Mouse (Mus musculus) thymus, postnatal 10 days (tissue): ENCODE measurements around the gene Bcor.

Experiments
- DNase-seq, 2 experiments: peaks; one replicate each; pipeline ENCODE4 v3.0.0; 2021; ENCODE audit warnings: low spot score in 2 of 2

Bcor gene

DNA sequence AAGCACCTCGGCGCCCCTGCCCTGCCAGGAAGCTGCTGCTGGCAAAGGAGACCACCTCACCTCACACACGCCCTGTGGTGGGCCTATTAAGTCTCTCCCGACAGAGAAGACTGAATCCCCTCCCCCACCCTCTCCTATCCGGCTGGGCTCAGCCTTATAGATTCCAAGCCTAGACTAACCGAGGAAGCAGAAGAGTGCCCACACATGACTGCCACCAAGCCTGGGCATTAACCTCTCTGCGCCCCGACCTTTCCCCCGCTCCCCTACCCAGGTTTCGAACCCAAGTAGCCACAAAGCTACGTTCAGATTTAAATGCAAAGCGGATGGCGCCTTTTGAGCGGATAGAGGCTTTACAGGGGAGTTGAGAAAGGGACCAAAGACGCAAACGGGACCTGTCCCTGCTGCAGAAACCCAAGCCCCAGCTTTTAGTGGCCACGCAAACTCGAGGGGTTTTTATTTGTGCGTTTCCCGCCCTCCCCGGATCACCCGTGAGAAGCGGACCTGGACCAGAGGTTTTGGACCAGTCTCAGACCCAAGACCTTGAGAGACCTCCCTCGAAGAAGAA lies 33.0 kb downstream of the Bcor start:
- no peak for DNase-seq

- DNase-seq, result no peak
Measured at GRCm38 (mm10) chrX:12126408-12127105, 33.6 kb downstream of the Bcor start.

GRCm38 (mm10) chrX:12124571-12124970 lies 35.6 kb downstream of the Bcor start:
- no peak for DNase-seq

DNA sequence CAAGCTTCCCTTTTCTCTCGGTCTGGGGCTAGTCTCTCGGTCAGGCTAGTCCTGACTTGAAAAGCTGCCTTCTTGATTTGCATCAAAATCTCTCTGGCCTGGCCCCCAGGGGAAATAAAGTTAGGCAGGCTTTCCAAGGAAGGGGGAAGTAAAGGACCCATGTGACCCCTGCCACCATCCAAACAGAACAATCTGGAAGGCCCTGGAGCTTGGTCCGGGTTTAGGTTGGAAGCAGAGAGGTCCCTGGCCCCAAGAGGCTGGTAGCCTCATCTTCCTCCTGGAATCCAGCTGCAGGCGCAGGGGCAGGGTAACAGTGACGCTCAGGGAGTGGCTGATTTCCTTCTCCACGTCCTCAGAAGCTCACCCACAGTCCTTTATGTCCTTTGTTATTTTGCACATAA lies 36.5 kb downstream of the Bcor start:
- no peak for DNase-seq

- DNase-seq, result no peak
Measured at GRCm38 (mm10) chrX:12122594-12123331, 37.4 kb downstream of the Bcor start.

- DNase-seq, result no peak
Measured at GRCm38 (mm10) chrX:12119476-12119875, 40.7 kb downstream of the Bcor start.

DNA sequence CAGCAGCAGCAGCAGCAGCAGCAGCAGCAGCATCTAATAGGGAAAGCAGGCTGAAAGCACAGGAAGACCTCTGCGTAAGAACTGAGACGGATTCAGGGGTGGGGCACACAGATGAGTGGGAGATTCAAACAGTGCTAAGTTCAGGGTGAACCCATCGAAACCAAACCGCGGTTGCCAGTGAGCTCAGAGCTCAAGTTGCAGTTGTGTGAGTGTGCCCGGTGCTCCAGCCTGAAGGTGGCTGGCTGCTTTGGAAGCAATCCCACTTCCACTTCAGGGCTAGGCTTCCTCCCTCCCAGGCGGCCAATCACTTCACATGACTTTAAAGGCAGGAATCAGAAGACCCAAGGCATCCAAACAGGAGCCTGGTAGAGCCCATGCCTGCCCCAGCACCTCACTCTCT lies 44.0 kb downstream of the Bcor start:
- DNase-seq, result no peak

DNA sequence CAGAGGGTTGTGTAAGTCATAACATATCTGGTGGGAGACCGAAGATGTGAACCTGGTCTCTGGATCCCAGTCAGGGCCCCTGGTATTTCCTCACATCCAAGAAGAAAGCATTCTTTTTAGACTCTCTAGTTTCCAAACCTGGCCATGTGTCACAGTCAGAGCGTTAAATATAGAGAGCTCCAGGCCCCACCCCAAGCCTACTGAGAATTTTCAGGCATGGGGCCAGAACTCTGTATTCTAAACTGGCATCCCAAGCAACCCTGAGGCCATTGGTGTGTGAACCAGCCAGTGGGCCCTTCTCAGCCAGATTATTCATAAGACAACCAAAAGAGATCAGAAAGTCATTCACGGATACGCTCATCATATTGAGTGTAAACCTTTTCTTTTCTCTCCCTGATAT lies 48.0 kb downstream of the Bcor start:
- DNase-seq, result no peak

DNA sequence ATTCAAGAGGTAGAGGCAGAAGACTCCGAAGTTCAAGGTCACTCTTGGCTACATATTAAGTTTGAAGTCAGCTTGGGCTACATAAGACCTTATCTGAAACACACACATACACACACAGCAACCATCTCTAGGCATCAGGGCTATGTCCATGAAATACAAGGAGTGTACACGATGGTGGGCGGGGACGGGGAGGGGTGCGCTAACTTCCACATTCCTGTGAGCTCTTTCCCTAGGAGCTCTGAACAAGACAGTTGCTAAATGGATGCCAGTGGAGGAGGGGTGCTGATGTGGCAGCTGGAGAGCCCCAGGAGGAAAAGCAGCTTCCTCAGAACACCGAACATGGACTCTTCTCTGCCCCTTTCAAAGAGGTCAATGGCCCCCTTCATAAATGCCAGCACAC lies 49.6 kb downstream of the Bcor start:
- no peak for DNase-seq

GRCm38 (mm10) chrX:12105358-12105757 lies 54.8 kb downstream of the Bcor start:
- no peak for DNase-seq

DNA sequence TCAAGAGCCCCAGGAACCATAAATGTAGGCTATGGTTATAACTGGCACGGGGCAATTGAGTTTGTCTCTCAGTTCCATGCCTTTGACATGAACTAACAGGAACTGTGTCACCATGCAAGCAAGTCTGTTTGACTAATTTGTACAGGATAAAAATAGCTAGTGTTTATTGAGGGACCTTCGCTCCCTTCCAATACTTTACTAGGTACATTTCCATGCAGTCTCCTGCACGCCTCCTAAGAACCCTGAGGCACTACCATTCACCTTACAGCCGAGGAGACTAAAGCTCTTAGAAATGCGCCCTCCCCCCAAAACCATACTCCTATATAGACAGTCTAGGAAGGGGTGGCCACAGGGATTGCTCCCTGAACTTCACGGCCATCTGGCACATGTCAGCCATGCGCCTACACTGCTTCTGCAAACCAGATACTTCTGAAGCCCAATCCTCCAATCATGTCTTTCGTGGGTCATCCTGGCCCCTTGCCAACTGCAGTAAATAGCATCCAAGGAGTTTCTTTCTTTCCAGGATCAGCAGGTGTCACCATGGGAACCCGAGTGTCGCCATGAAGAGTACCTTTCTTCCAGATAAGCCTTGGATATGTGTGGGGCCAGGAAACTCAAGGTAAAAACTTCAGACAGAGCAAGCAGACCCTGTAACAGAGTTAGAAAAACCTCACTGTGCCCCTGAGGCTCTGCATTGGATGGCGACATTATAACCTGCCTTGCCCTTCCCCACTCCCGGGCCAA lies 63.2 kb downstream of the Bcor start:
- DNase-seq, result no peak

DNA sequence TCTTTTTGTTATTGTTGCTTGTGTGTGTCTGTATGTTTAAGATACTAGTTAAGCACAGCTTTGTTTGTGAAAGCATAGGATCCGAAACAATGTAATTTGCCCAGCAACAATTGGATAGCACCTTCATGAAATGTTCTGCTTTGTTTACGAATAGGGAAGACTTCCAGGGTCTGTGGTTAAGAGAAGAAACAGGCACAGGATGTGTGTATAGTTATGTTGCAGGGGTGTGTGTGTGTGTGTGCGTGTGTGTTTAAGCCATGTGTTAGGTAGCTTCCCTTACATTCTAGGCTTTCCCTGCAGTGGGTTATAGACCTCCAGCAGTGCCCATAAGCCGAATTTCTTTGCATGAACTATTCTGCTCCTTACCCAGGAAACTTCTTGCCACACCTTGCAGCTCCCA lies 66.8 kb downstream of the Bcor start:
- DNase-seq, result no peak

DNA sequence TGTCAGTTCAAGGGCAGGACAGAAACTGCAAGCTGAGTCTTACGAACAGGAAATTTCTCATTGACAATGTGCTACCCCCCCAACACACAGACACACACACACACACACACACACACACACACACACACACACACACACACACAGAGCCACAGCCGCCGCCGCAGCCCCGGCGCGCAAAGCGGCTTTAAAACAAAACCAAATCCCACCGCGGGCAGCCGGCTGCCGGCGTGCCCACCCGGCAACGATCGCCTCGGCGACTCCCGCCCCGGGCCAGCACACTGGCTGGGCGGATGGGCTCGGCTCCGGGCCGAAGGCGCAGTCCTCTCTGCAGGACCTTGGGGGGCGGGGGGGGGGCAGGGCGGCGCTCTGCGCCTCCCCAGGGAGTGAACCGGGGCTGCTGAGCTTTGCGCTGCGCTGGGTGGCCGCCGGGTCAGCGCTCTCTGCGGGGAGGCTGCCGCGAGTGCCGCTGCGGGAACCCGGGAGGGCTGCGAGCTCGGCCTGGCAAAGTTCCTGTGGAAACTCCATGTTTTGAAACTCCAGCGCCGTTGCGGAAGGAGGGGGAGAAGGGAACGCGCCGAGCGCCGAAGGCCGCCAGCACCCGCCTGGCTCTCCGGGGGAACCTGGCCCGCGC lies 68.6 kb downstream of the Bcor start:
- DNase-seq, result peak in 1 of 2 experiments; percentile 25

DNA sequence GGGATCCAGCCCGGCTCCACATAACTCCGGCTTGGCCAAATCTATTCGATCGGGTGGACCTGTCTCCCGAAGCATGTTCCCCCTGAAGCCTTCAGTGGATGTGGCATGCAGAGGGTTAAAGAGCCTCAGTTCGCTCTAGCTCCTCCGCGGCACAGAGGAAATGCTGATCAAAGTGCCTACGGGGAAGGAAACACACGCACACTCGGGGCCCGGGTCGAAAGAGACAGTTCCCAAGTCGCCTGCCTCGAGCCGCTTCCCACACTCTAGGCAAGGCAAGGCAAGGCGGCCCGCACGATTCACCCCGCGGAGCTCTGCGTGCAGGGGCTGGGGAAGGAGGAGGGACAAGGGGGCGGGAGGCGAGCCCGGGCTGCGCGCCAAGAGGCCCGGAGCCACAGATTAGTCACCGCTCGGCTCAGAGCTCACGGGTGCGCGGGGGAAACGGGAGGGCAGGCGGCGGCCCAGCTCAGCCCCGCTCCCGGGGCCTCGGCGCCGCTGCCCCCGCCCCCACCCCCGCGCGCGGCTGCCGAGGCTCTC lies 69.2 kb downstream of the Bcor start:
- peak; percentile 61 to 62 for DNase-seq

GRCm38 (mm10) chrX:12090151-12090870 lies 69.8 kb downstream of the Bcor start:
- peak; percentile 12 to 16 for DNase-seq

- DNase-seq, result peak in 1 of 2 experiments; percentile 21
Measured at GRCm38 (mm10) chrX:12089353-12090081, 70.6 kb downstream of the Bcor start.

GRCm38 (mm10) chrX:12089027-12089340 lies 71.2 kb downstream of the Bcor start:
- DNase-seq, result peak in 1 of 2 experiments; percentile 26

GRCm38 (mm10) chrX:12088301-12089026 lies 71.7 kb downstream of the Bcor start:
- DNase-seq, result peak; percentile 60 to 63

DNA sequence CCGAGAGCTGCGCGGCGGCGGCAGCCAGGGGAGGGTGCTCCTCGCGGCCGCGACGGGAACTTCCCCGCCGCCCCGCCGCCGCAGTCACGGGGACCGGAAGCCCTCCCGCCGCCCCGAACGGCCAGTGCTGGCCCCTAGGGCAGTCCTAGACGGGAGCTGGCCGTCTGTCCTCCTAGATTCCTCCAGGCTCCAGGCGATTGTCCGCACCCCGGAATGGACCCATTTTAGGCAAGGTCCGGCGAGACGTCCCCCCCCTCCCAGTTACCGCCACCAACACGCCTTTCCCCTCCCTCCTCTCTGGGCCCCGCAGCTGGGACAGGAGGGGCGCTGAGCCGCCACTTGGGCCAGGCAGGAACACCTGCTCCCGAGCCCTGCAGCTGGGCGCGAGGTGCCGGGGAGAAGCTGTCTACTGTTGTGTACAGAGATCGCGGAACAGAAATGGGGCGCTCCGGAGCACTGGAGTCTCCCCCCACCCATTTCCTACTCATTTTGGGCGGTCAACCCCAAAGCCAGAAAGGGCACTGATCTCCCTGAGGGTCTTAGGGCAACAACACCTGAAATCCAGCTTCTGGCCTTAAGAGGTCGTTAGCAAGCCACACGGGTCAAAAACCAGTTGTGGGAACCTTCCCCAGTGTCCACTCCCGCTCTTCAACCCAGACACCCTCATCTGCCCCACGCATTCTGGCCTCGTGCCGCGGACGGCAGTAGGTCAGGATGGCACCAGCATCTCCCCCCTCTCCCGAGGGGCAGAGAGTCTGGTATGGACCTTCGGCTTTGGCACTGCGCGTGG lies 72.4 kb downstream of the Bcor start:
- peak; percentile 65 to 75 for DNase-seq
